Mouse (Mus musculus) adipocyte (in vitro differentiated cells): ENCODE results near the gene Cxcr6.
"Not testable (repeated sequence)": the region's sequence is repeated elsewhere in the genome, so short reads cannot be mapped to it uniquely, and the experiment has no call there.

Source experiments
- DNase-seq: peaks from one replicate; pipeline ENCODE4 v3.0.0-alpha.2; 2016; ENCODE audit warnings: low spot score

Cxcr6 gene

GRCm38 (mm10) chr9:123806267-123806666 is at the start of gene Cxcr6:
Cxcr6 (plus strand) TSS chr9:123806475.
- no peak for DNase-seq

- DNase-seq: no peak
Measured at GRCm38 (mm10) chr9:123756752-123757151, 49.5 kb upstream of the Cxcr6 start.

- DNase-seq: no peak
Measured at GRCm38 (mm10) chr9:123757326-123757725, 48.9 kb upstream of the Cxcr6 start.

- DNase-seq: no peak
Measured at GRCm38 (mm10) chr9:123758156-123758555, 48.1 kb upstream of the Cxcr6 start.

- no peak for DNase-seq
Measured at GRCm38 (mm10) chr9:123758645-123759044, 47.6 kb upstream of the Cxcr6 start.

- DNase-seq: no peak
Measured at GRCm38 (mm10) chr9:123760806-123761205, 45.5 kb upstream of the Cxcr6 start.

GRCm38 (mm10) chr9:123762886-123763285 is 43.4 kb upstream of the Cxcr6 start:
- DNase-seq: no peak

GRCm38 (mm10) chr9:123763771-123764170 is 42.5 kb upstream of the Cxcr6 start:
- DNase-seq: no peak

- no peak for DNase-seq
Measured at GRCm38 (mm10) chr9:123766996-123767395, 39.3 kb upstream of the Cxcr6 start.

GRCm38 (mm10) chr9:123768443-123768842 is 37.8 kb upstream of the Cxcr6 start:
- DNase-seq: no peak

- no peak for DNase-seq
Measured at GRCm38 (mm10) chr9:123769532-123769931, 36.7 kb upstream of the Cxcr6 start.

- not testable (repeated sequence) for DNase-seq
Measured at GRCm38 (mm10) chr9:123773299-123773698, 33.0 kb upstream of the Cxcr6 start.

GRCm38 (mm10) chr9:123788855-123789529 is 17.3 kb upstream of the Cxcr6 start:
- DNase-seq: no peak

- peak; percentile 59 for DNase-seq
Measured at GRCm38 (mm10) chr9:123796174-123796573, 10.1 kb upstream of the Cxcr6 start.

- no peak for DNase-seq
Measured at GRCm38 (mm10) chr9:123801527-123801926, 4.7 kb upstream of the Cxcr6 start.

GRCm38 (mm10) chr9:123802421-123802820 is 3.9 kb upstream of the Cxcr6 start:
- DNase-seq: no peak

- DNase-seq: no peak
Measured at GRCm38 (mm10) chr9:123802896-123803295, 3.4 kb upstream of the Cxcr6 start.

- no peak for DNase-seq
Measured at GRCm38 (mm10) chr9:123805241-123805640, 1.0 kb upstream of the Cxcr6 start.

GRCm38 (mm10) chr9:123808583-123808982 is 2.3 kb downstream of the Cxcr6 start:
- no peak for DNase-seq

GRCm38 (mm10) chr9:123811831-123812230 is 5.6 kb downstream of the Cxcr6 start:
- no peak for DNase-seq

- DNase-seq: no peak
Measured at GRCm38 (mm10) chr9:123814326-123814725, 8.1 kb downstream of the Cxcr6 start.

GRCm38 (mm10) chr9:123814821-123815220 is 8.5 kb downstream of the Cxcr6 start:
- no peak for DNase-seq

GRCm38 (mm10) chr9:123815444-123815843 is 9.2 kb downstream of the Cxcr6 start:
- DNase-seq: no peak

GRCm38 (mm10) chr9:123815996-123816395 is 9.7 kb downstream of the Cxcr6 start:
- no peak for DNase-seq
